ENCODE assay signal across 8 mouse cellular contexts in the genomic region with DNA sequence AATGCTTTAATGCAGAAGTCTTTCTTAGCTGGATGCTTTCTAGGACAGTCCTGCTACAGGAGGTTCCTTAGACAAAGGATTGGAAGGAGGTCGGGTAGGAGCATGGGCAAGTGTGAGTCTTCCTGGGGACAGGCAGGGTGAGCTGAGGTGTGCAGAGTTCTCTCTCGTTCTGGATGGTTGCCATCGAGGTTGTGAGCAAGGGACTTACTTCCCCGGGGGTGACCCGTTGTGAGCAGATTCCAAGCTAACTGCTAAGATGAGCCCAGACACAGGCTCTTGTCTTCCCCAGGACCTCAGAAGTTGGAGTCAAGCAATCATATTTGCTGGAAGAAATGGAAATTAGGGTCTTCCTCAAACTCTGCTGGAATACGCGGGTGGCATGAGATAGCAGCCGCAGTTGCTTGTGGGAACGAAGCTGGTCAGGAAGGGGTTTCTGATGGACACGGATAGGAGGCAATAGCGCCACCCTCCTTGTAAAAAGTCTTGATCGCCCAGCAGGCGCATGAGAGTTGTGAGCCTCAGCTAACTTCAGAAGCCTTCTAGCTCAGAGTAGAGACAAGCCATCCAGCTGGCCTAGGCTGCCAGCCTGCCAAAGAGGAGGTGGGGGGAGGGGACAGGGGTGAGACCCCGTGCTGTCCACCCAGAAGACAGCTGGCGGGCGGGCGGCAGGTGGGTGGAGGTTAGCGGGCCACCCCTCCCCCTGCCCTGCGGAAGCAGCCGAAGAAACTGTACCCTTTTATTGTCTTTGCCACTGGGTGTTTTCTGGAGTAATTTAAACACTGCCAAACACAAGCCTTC. TPM values are rescaled to one million over a fixed set of nuclear protein-coding genes. Genes with fewer than 3 reads are reported as not detected.
DNase-seq lines count a peak whose midpoint lies in the region; ATAC-seq and TF ChIP-seq lines count a peak whose summit lies in the region.

No protein-coding gene starts in this region.

- no peaks in the 10 kb centered on the region for H3K79me2 ChIP-seq in heart, adult 2 months (replicated peaks; ENCODE audit: control insufficient read depth, insufficient read depth, low read length)

- ATAC-seq in embryonic facial prominence, embryonic 11.5 days (replicated peaks; ENCODE audit: insufficient number of reproducible peaks, low FRiP score, low TSS enrichment, low read depth), result peak; percentile 60
- peak; percentile 62 for ATAC-seq in kidney, embryonic 15.5 days (replicated peaks; ENCODE audit: low FRiP score)
- ATAC-seq in neural tube, embryonic 13.5 days (ENCODE audit: low read depth), result peak; percentile 68

- no peak overlapping the region for H3K27ac ChIP-seq in embryonic facial prominence, embryonic 11.5 days (replicated peaks; ENCODE audit: low read depth, low read length)
- peak overlapping the region; percentile 95 for H3K27ac ChIP-seq in heart, adult 2 months
- peak overlapping the region; percentile 90 for H3K27ac ChIP-seq in kidney, embryonic 15.5 days
- H3K27ac ChIP-seq in neural tube, embryonic 13.5 days (replicated peaks), result peak overlapping the region; percentile 28; the same call in 1 of the 2 replicates
- H3K27ac ChIP-seq in thymus, adult 2 months (ENCODE audit: control insufficient read depth, insufficient read depth, low read length), result peak overlapping the region; percentile 88

- peak; percentile 54 for TF ChIP-seq CTCF in heart, adult 2 months (IDR thresholded peaks at IDR 0.05)
- TF ChIP-seq CTCF in thymus, adult 2 months (IDR thresholded peaks at IDR 0.05; ENCODE audit: borderline replicate concordance, control insufficient read depth, extremely low read depth, insufficient read depth, low read length, poor library complexity), result 0 out of 2 replicates have a peak, but pooled peaks have one; percentile 11

- 5% methylated on average over 20 of the region's 20 CpGs for WGBS in embryonic facial prominence, embryonic 11.5 days
- WGBS in heart, adult 2 months, result 2% methylated on average over 20 of the region's 20 CpGs
- 5% methylated on average over 20 of the region's 20 CpGs for WGBS in kidney, embryonic 15.5 days
- 5% methylated on average over 20 of the region's 20 CpGs for WGBS in neural tube, embryonic 13.5 days
- WGBS in thymus, adult 2 months, result 1% methylated on average over 20 of the region's 20 CpGs

- peak; percentile 55 to 56 for DNase-seq in spleen, adult 18-20 months
- no peak for DNase-seq in spleen, adult 12 weeks (ENCODE audit: low spot score)
- peak; percentile 65 for DNase-seq in embryonic facial prominence, embryonic 11.5 days (ENCODE audit: low spot score)
- DNase-seq in heart, adult 2 months, result peak; percentile 74 to 78
- DNase-seq in lung, adult 18-20 months, result peak; percentile 63 to 77
- DNase-seq in thymus, adult 2 months, result peak; percentile 78

- no peak for TF ChIP-seq EP300 in heart, adult 2 months (IDR thresholded peaks at IDR 0.05; ENCODE audit: insufficient read depth, low read depth, low read length)

- no peaks in the 10 kb centered on the region for H3K36me3 ChIP-seq in embryonic facial prominence, embryonic 11.5 days (replicated peaks; ENCODE audit: control insufficient read depth, insufficient read depth, low read depth, low read length)
- H3K36me3 ChIP-seq in heart, adult 2 months (ENCODE audit: control insufficient read depth, insufficient read depth, low read length), result no peaks in the 10 kb centered on the region
- no peaks in the 10 kb centered on the region for H3K36me3 ChIP-seq in kidney, embryonic 15.5 days
- no peaks in the 10 kb centered on the region for H3K36me3 ChIP-seq in neural tube, embryonic 13.5 days
- H3K36me3 ChIP-seq in thymus, adult 2 months (ENCODE audit: control insufficient read depth, insufficient read depth, low read length), result no peaks in the 10 kb centered on the region

- peak overlapping the region; percentile 20 for H3K4me3 ChIP-seq in embryonic facial prominence, embryonic 11.5 days (ENCODE audit: low read depth, low read length)
- peak overlapping the region; percentile 59 for H3K4me3 ChIP-seq in heart, adult 2 months
- peak overlapping the region; percentile 45 for H3K4me3 ChIP-seq in kidney, embryonic 15.5 days (replicated peaks)
- peak overlapping the region; percentile 40 for H3K4me3 ChIP-seq in neural tube, embryonic 13.5 days
- peak overlapping the region; percentile 65 for H3K4me3 ChIP-seq in thymus, adult 2 months (ENCODE audit: control insufficient read depth, insufficient read depth, low read length)

- intact Hi-C loops in heart, adult 2 months (cut with DNase I), result no loop called here

- H3K9me3 ChIP-seq in embryonic facial prominence, embryonic 11.5 days (replicated peaks; ENCODE audit: control insufficient read depth, low read length), result no peaks in the 10 kb centered on the region
- H3K9me3 ChIP-seq in kidney, embryonic 15.5 days (replicated peaks), result no peaks in the 10 kb centered on the region
- H3K9me3 ChIP-seq in neural tube, embryonic 13.5 days, result no peaks in the 10 kb centered on the region

- peak overlapping the region; percentile 52 for H3K9ac ChIP-seq in embryonic facial prominence, embryonic 11.5 days (replicated peaks; ENCODE audit: low read length)
- peak overlapping the region; percentile 72 for H3K9ac ChIP-seq in heart, adult 2 months (ENCODE audit: low read depth, low read length)
- H3K9ac ChIP-seq in kidney, embryonic 15.5 days, result peak overlapping the region; percentile 28
- peak overlapping the region; percentile 63 for H3K9ac ChIP-seq in neural tube, embryonic 13.5 days

- peaks cover 6% of the 10 kb centered on the region; the same call in 1 of the 2 replicates for H3K4me1 ChIP-seq in embryonic facial prominence, embryonic 11.5 days (ENCODE audit: control insufficient read depth, insufficient read depth, low read length)
- H3K4me1 ChIP-seq in heart, adult 2 months (ENCODE audit: control insufficient read depth, insufficient read depth, low read length), result peaks cover 10% of the 10 kb centered on the region
- peaks cover 43% of the 10 kb centered on the region for H3K4me1 ChIP-seq in kidney, embryonic 15.5 days
- peaks cover 38% of the 10 kb centered on the region for H3K4me1 ChIP-seq in neural tube, embryonic 13.5 days (replicated peaks)
- peaks cover 29% of the 10 kb centered on the region for H3K4me1 ChIP-seq in thymus, adult 2 months (replicated peaks; ENCODE audit: control insufficient read depth, insufficient read depth, low read length)

- no peak; the same call in 1 of the 2 replicates for TF ChIP-seq POLR2A in heart, adult 2 months (IDR thresholded peaks at IDR 0.05; ENCODE audit: insufficient read depth, low read depth, low read length)
- TF ChIP-seq POLR2A in thymus, adult 2 months (IDR thresholded peaks at IDR 0.05; ENCODE audit: control insufficient read depth, extremely low read depth, insufficient read depth, low read length, poor library complexity), result no peak

- no peaks in the 10 kb centered on the region for H3K27me3 ChIP-seq in embryonic facial prominence, embryonic 11.5 days (ENCODE audit: control insufficient read depth, insufficient read depth, low read length)
- no peaks in the 10 kb centered on the region for H3K27me3 ChIP-seq in heart, adult 2 months (ENCODE audit: control insufficient read depth, insufficient read depth, low read length)
- no peaks in the 10 kb centered on the region for H3K27me3 ChIP-seq in kidney, embryonic 15.5 days
- H3K27me3 ChIP-seq in neural tube, embryonic 13.5 days, result no peaks in the 10 kb centered on the region
- no peaks in the 10 kb centered on the region for H3K27me3 ChIP-seq in thymus, adult 2 months (ENCODE audit: control insufficient read depth, insufficient read depth, low read length)

- H3K4me2 ChIP-seq in embryonic facial prominence, embryonic 11.5 days (ENCODE audit: low read depth, low read length), result peak overlapping the region; percentile 54
- H3K4me2 ChIP-seq in kidney, embryonic 15.5 days, result peak overlapping the region; percentile 88
- peak overlapping the region; percentile 75 for H3K4me2 ChIP-seq in neural tube, embryonic 13.5 days

RNA-seq across cellular contexts. Expression of gene Wdr26, which starts 44.3 kb away (rescaled TPM):
- 28.2 and 32.6 TPM in 2 replicates for polyA plus RNA-seq in embryonic facial prominence, embryonic 11.5 days (2014; fragmentation: Nextera tagmentation; extraction: Ambion mirVana)
- total RNA-seq in heart, adult 2 months (2021), result 10 to 100 TPM; 86.3 to 99.7 TPM
- 30.2 and 52.4 TPM in 2 replicates for polyA plus RNA-seq in heart, adult 2 months (2012; rRNA removed)
- 36.2 and 38.7 TPM in 2 replicates for polyA plus RNA-seq in kidney, embryonic 15.5 days (2015; fragmentation: Nextera tagmentation; extraction: Ambion mirVana)
- polyA plus RNA-seq in neural tube, embryonic 13.5 days (2015; fragmentation: Nextera tagmentation; extraction: Ambion mirVana), result 39.3 and 45.9 TPM in 2 replicates
- polyA plus RNA-seq in thymus, adult 2 months (2012; rRNA removed), result 62.4 and 74.9 TPM in 2 replicates
